Mouse (Mus musculus): ENCODE results near the gene Tnr. TPM values are rescaled to one million over a fixed set of nuclear protein-coding genes. Genes with fewer than 3 reads are reported as not detected.

Tnr gene
- polyA plus RNA-seq, 1 experiment from 2014 or later, result not detected

GRCm38 (mm10) chr1:159519206-159519605 lies 4.4 kb upstream of the Tnr start:
- WGBS, result 81% methylated on average over 1 of the region's 1 CpGs

DNA sequence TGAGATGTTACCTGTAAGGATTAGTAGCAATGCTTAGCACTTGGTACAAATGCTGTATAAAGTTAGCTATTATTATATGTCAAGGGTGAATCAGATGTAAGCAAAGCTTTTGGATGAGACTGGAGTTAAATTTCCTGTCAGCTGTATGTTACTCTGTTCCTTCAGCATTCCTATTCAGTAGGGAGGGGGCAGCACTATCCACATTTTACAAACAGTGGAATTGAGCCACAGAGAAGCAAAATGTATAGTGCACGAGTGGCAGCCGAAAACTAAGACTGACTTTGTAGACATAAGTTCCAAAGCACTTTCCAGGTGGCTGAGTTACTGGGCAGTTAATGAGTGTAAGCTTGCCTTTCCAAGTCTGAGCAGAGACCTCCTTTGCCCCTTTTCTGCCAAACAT lies 500 bp upstream of the Tnr start:
- no peaks in the 10 kb centered on the region for H3K9me3 ChIP-seq (ENCODE audit: control insufficient read depth, low read length)
- H3K27ac ChIP-seq (ENCODE audit: low read depth, low read length), result no peak overlapping the region
- no peak for ATAC-seq (ENCODE audit: low FRiP score, low TSS enrichment)
- no peaks in the 10 kb centered on the region for H3K4me1 ChIP-seq (ENCODE audit: control insufficient read depth, insufficient read depth, low read length)
- no peak overlapping the region for H3K4me2 ChIP-seq (replicated peaks; ENCODE audit: low read depth, low read length)
- H3K4me3 ChIP-seq (ENCODE audit: low read length), result no peak overlapping the region
- no peak overlapping the region for H3K9ac ChIP-seq (ENCODE audit: low read depth, low read length)
- WGBS, result 69% methylated on average over 2 of the region's 2 CpGs
- H3K27me3 ChIP-seq (ENCODE audit: control insufficient read depth, insufficient read depth, low read length), result peaks cover 9% of the 10 kb centered on the region; the same call in 1 of the 2 replicates
- no peaks in the 10 kb centered on the region for H3K36me3 ChIP-seq (ENCODE audit: control insufficient read depth, insufficient read depth, low read length)

More at GRCm38 (mm10) chr1:159519206-159519605, 4.4 kb upstream of the Tnr start:
- Histone ChIP-seq H3K36me3 (ENCODE audit: control insufficient read depth, insufficient read depth, low read length) (no peaks in the 10 kb centered on the region), H3K9ac (ENCODE audit: low read depth, low read length) (no peak overlapping the region), H3K27me3 (ENCODE audit: control insufficient read depth, insufficient read depth, low read length) (peaks cover 3% of the 10 kb centered on the region; the same call in 1 of the 2 replicates), H3K27ac (ENCODE audit: low read depth, low read length) (no peak overlapping the region), H3K9me3 (ENCODE audit: control insufficient read depth, low read length) (no peaks in the 10 kb centered on the region), H3K4me2 (replicated peaks; ENCODE audit: low read depth, low read length) (no peak overlapping the region), H3K4me1 (ENCODE audit: control insufficient read depth, insufficient read depth, low read length) (no peaks in the 10 kb centered on the region), H3K4me3 (ENCODE audit: low read length) (no peak overlapping the region)
- ATAC-seq (ENCODE audit: low FRiP score, low TSS enrichment), result no peak

DNA sequence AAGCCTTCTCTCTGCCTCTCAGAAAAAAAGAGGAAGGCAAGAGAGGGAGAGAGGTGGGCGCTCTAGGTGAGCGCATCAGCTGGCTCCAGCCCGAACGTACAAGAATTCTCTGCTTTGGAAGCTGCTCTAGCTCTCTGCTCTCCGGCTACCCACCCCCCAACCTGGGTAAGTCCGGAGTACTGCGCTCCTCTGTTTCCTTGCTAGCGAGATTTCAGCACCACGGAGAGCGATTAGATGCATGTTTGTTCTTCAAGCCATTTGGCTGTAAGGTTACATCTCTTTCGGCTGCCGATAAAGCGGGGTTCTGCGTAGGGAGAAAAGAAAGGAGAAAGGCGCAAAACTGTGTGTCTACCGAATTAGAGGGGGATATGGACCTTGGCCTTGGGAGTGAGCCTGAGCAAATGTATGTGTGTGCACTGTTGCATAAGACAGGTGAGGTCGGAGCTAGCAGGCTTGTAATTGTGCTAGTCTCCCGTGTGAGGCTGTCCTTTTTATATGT lies 531 bp downstream of the Tnr start:
- H3K27me3 ChIP-seq (ENCODE audit: control insufficient read depth, insufficient read depth, low read length), result peaks cover 9% of the 10 kb centered on the region; the same call in 1 of the 2 replicates
- no peaks in the 10 kb centered on the region for H3K36me3 ChIP-seq (ENCODE audit: control insufficient read depth, insufficient read depth, low read length)
- peak; percentile 89; the same call in 1 of the 2 replicates for ATAC-seq (ENCODE audit: low FRiP score, low TSS enrichment)
- H3K4me3 ChIP-seq (ENCODE audit: low read length), result no peak overlapping the region
- H3K27ac ChIP-seq (ENCODE audit: low read depth, low read length), result no peak overlapping the region
- no peaks in the 10 kb centered on the region for H3K4me1 ChIP-seq (ENCODE audit: control insufficient read depth, insufficient read depth, low read length)
- no peaks in the 10 kb centered on the region for H3K9me3 ChIP-seq (ENCODE audit: control insufficient read depth, low read length)
- H3K9ac ChIP-seq (ENCODE audit: low read depth, low read length), result no peak overlapping the region
- H3K4me2 ChIP-seq (replicated peaks; ENCODE audit: low read depth, low read length), result no peak overlapping the region
- 2% methylated on average over 18 of the region's 18 CpGs for WGBS

GRCm38 (mm10) chr1:159532841-159533569 lies 9.4 kb downstream of the Tnr start:
- H3K27me3 ChIP-seq (ENCODE audit: control insufficient read depth, insufficient read depth, low read length), result no peaks in the 10 kb centered on the region
- H3K4me1 ChIP-seq (ENCODE audit: control insufficient read depth, insufficient read depth, low read length), result no peaks in the 10 kb centered on the region
- H3K9ac ChIP-seq (ENCODE audit: low read depth, low read length), result no peak overlapping the region
- ATAC-seq (ENCODE audit: low FRiP score, low TSS enrichment), result no peak
- 41% methylated on average over 4 of the region's 4 CpGs for WGBS
- H3K4me3 ChIP-seq (ENCODE audit: low read length), result no peak overlapping the region
- H3K27ac ChIP-seq (ENCODE audit: low read depth, low read length), result no peak overlapping the region
- H3K36me3 ChIP-seq (ENCODE audit: control insufficient read depth, insufficient read depth, low read length), result no peaks in the 10 kb centered on the region
- H3K4me2 ChIP-seq (replicated peaks; ENCODE audit: low read depth, low read length), result no peak overlapping the region
- no peaks in the 10 kb centered on the region for H3K9me3 ChIP-seq (ENCODE audit: control insufficient read depth, low read length)

- no peak overlapping the region for H3K9ac ChIP-seq (ENCODE audit: low read depth, low read length)
- ATAC-seq (ENCODE audit: low FRiP score, low TSS enrichment), result no peak
- no peaks in the 10 kb centered on the region for H3K36me3 ChIP-seq (ENCODE audit: control insufficient read depth, insufficient read depth, low read length)
- no peak overlapping the region for H3K4me2 ChIP-seq (replicated peaks; ENCODE audit: low read depth, low read length)
- H3K27me3 ChIP-seq (ENCODE audit: control insufficient read depth, insufficient read depth, low read length), result no peaks in the 10 kb centered on the region
- no peaks in the 10 kb centered on the region for H3K9me3 ChIP-seq (ENCODE audit: control insufficient read depth, low read length)
- no peaks in the 10 kb centered on the region for H3K4me1 ChIP-seq (ENCODE audit: control insufficient read depth, insufficient read depth, low read length)
- no peak overlapping the region for H3K4me3 ChIP-seq (ENCODE audit: low read length)
- no peak overlapping the region for H3K27ac ChIP-seq (ENCODE audit: low read depth, low read length)
- WGBS, result 20% methylated on average over 4 of the region's 4 CpGs
Measured at GRCm38 (mm10) chr1:159535582-159535981, 12.0 kb downstream of the Tnr start.

GRCm38 (mm10) chr1:159537541-159537940 lies 14.0 kb downstream of the Tnr start:
- Histone ChIP-seq H3K4me1 (ENCODE audit: control insufficient read depth, insufficient read depth, low read length) (no peaks in the 10 kb centered on the region), H3K9me3 (ENCODE audit: control insufficient read depth, low read length) (no peaks in the 10 kb centered on the region), H3K27me3 (ENCODE audit: control insufficient read depth, insufficient read depth, low read length) (no peaks in the 10 kb centered on the region), H3K4me2 (replicated peaks; ENCODE audit: low read depth, low read length) (no peak overlapping the region), H3K4me3 (ENCODE audit: low read length) (no peak overlapping the region), H3K36me3 (ENCODE audit: control insufficient read depth, insufficient read depth, low read length) (no peaks in the 10 kb centered on the region), H3K27ac (ENCODE audit: low read depth, low read length) (no peak overlapping the region), H3K9ac (ENCODE audit: low read depth, low read length) (no peak overlapping the region)
- no peak for ATAC-seq (ENCODE audit: low FRiP score, low TSS enrichment)

- WGBS, result 43% methylated on average over 7 of the region's 7 CpGs
- ATAC-seq (ENCODE audit: low FRiP score, low TSS enrichment), result no peak
- Histone ChIP-seq H3K4me2 (replicated peaks; ENCODE audit: low read depth, low read length) (no peak overlapping the region), H3K36me3 (ENCODE audit: control insufficient read depth, insufficient read depth, low read length) (no peaks in the 10 kb centered on the region), H3K4me1 (ENCODE audit: control insufficient read depth, insufficient read depth, low read length) (no peaks in the 10 kb centered on the region), H3K9me3 (ENCODE audit: control insufficient read depth, low read length) (no peaks in the 10 kb centered on the region), H3K4me3 (ENCODE audit: low read length) (no peak overlapping the region), H3K27ac (ENCODE audit: low read depth, low read length) (no peak overlapping the region), H3K9ac (ENCODE audit: low read depth, low read length) (no peak overlapping the region), H3K27me3 (ENCODE audit: control insufficient read depth, insufficient read depth, low read length) (no peaks in the 10 kb centered on the region)
Measured at GRCm38 (mm10) chr1:159538076-159538475, 14.5 kb downstream of the Tnr start.

DNA sequence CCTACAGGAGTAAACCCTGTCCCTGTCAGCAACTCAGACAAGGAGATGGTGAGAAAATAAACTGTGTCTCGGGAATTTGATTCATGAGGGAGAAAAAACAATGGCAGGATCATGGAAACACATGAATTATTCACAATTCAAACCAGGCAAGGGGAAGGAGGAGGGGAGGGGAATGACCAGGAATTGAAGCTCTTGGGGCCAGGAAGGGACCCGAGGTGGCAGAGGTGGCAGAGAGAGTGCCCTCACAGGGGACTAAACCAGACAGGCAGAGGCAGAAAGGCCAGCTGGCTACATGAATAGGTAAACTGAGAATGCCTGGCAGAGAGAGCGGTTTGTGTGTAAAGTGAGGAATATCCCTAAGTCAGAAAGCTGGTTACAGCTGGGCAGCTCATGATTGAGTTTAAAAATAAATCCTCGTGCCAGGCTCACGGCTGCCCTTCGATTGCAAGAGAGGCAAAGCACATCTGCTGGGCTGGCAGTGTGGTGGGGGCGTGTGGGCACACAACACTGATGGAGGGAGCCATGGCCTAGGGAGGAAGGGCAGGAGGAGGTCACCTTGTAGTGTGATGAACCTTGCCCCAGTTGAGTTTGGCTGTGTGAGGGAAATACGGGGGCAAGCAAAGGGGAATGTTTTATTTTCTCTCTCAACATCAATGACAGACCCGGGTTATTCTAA lies 22.0 kb downstream of the Tnr start:
- H3K9ac ChIP-seq (ENCODE audit: low read depth, low read length), result no peak overlapping the region
- H3K4me1 ChIP-seq (ENCODE audit: control insufficient read depth, insufficient read depth, low read length), result no peaks in the 10 kb centered on the region
- no peaks in the 10 kb centered on the region for H3K36me3 ChIP-seq (ENCODE audit: control insufficient read depth, insufficient read depth, low read length)
- no peak overlapping the region for H3K4me3 ChIP-seq (ENCODE audit: low read length)
- ATAC-seq (ENCODE audit: low FRiP score, low TSS enrichment), result no peak
- H3K4me2 ChIP-seq (replicated peaks; ENCODE audit: low read depth, low read length), result no peak overlapping the region
- no peaks in the 10 kb centered on the region for H3K27me3 ChIP-seq (ENCODE audit: control insufficient read depth, insufficient read depth, low read length)
- H3K9me3 ChIP-seq (ENCODE audit: control insufficient read depth, low read length), result no peaks in the 10 kb centered on the region
- WGBS, result 49% methylated on average over 9 of the region's 9 CpGs
- no peak overlapping the region for H3K27ac ChIP-seq (ENCODE audit: low read depth, low read length)

- ATAC-seq (ENCODE audit: low FRiP score, low TSS enrichment), result no peak
- Histone ChIP-seq H3K27ac (ENCODE audit: low read depth, low read length) (no peak overlapping the region), H3K27me3 (ENCODE audit: control insufficient read depth, insufficient read depth, low read length) (no peaks in the 10 kb centered on the region), H3K4me1 (ENCODE audit: control insufficient read depth, insufficient read depth, low read length) (no peaks in the 10 kb centered on the region), H3K36me3 (ENCODE audit: control insufficient read depth, insufficient read depth, low read length) (no peaks in the 10 kb centered on the region), H3K9me3 (ENCODE audit: control insufficient read depth, low read length) (no peaks in the 10 kb centered on the region), H3K4me2 (replicated peaks; ENCODE audit: low read depth, low read length) (no peak overlapping the region), H3K9ac (ENCODE audit: low read depth, low read length) (no peak overlapping the region), H3K4me3 (ENCODE audit: low read length) (no peak overlapping the region)
- WGBS, result 37% methylated on average over 10 of the region's 10 CpGs
Measured at GRCm38 (mm10) chr1:159551036-159551435, 27.5 kb downstream of the Tnr start.

Measured in kidney, embryonic 14.5 days (tissue).